Mouse (Mus musculus): ENCODE measurements around the gene Sec61b. TPM values are rescaled to one million over a fixed set of nuclear protein-coding genes. Genes with fewer than 3 reads are reported as not detected.
A peak's percentile ranks its signal among the peaks of the same experiment; 100 is the strongest.

Gene Sec61b
- polyA plus RNA-seq (2012; ENCODE audit: insufficient read depth, insufficient read length, missing spikeins) = 116 and 152 TPM in 2 replicates

DNA sequence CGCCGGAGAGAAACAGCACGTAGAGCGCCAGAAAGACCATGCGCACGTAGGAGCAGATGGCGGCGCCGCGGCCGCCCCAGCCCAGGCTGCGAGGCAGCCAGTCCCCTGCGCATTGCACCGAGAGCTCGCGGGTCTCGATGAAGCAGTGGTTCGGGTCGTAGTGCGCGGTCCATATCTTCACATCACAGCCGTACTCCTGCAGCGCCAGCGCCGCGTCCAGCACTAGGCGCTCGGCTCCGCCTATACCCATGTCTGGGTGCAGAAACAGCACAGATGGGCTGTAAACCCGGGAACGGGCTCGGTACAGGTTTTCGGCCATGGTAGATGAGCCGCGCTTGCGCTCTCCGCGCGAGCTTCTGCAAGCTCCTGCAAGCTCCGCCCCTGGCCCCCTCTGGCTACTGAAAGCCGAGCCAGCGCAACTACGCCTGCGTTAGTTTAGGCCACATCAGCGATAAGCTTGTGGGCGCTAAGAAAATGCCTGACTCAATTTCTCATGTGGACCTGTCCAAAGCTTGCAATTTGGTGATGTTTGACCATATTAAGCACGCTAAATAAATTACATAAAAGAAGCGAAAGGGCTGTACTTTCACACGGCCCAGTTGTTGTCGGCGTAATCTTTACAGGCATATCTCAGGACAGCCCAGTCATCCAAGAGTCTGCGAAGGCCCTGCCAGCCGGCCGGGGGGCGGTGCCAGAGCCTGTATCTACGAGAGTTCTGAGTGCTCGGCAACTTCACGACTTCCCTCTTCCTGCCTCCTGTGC lies at the start of gene Sec61b, which contains the start of gene Alg2:
Gene Sec61b (plus strand): TSS at position 691 of the 762 bp plus-strand sequence.
Gene Alg2 (minus strand): TSS at position 366 of the 762 bp plus-strand sequence.
- peak within 1 kb of the TSS; percentile 81 for H3K4me3 ChIP-seq (ENCODE audit: insufficient read depth, low read depth, low read length)
- H3K27ac ChIP-seq (replicated peaks; ENCODE audit: low read depth, low read length) = peak within 1 kb of the TSS; percentile 95
- H3K4me1 ChIP-seq (ENCODE audit: control insufficient read depth, insufficient read depth, insufficient read length, low read length) = peaks cover 3% of the 10 kb centered on the region; the same call in 1 of the 2 replicates

DNA sequence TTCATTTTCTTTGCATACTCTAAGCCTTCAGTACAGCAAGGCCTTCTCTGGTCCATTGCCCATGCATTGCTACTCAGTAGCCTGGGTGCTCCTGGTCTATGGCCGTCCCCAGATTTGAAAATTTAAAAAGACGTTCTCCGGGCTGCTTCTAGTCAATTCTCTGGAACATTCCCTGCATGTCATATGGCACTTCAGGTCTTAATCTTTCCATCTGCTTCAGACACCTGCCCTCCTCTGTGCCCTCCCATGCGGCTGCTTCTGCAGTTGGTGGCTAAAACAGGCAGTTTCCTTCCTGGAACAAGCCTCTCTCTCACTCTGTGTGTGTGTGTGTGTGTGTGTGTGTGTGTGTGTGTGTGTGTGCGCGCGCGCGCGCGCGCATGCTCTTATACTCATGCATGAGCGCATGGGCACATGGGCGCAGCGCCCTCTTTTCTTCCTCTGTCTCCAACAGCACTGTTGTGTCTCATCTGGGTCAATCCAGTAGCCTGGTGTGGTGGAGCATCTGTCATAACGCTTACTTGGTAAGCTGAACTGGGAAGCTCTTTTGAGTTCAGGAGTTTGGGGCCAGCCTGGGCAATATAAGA lies 49.1 kb upstream of the Sec61b start:
- Histone ChIP-seq H3K4me3 (ENCODE audit: insufficient read depth, low read depth, low read length) (no peak overlapping the region), H3K27ac (replicated peaks; ENCODE audit: low read depth, low read length) (no peak overlapping the region), H3K4me1 (ENCODE audit: control insufficient read depth, insufficient read depth, insufficient read length, low read length) (no peaks in the 10 kb centered on the region)

DNA sequence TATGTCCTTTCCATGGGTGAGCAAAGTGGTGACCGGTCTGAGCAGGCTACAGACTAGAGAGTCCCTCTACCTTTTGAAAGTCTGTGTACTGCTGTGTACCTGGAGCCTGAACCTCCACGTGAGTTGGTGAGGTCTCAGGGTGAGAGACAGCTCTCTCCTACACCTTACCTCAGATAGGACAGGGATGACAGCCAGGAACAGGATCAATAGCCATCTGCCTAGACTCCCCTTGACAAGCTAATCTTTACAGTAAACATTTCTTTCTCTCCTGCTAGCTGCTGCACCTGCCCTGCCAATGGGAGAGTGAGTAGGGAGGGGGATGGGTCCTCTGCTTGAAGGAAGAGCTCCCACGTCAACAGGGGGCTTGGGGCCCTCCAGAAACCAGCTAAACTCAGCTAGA lies 46.9 kb upstream of the Sec61b start:
- Histone ChIP-seq H3K4me3 (ENCODE audit: insufficient read depth, low read depth, low read length) (no peak overlapping the region), H3K27ac (replicated peaks; ENCODE audit: low read depth, low read length) (no peak overlapping the region), H3K4me1 (ENCODE audit: control insufficient read depth, insufficient read depth, insufficient read length, low read length) (no peaks in the 10 kb centered on the region)

DNA sequence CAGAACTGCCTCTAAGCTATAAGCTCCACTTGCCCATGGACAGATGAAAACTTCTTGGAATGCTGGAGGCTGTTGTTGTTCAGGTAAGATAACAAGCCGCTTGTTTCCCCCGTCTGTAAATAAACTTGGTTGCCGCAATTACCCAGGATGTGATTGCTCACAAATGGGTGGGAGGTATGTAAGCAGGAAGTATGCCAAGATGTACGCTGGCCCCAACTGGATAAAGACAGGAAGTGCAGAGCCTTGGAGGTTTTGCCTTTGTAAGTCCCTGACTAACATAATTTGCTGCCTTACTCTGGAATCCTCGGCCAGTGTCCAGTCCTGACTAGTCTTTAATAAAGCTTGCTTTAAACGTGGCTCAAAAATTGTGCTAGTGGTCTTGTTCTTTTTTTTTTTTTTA lies 43.9 kb upstream of the Sec61b start:
- H3K4me3 ChIP-seq (ENCODE audit: insufficient read depth, low read depth, low read length) = no peak overlapping the region
- H3K4me1 ChIP-seq (ENCODE audit: control insufficient read depth, insufficient read depth, insufficient read length, low read length) = no peaks in the 10 kb centered on the region
- H3K27ac ChIP-seq (replicated peaks; ENCODE audit: low read depth, low read length) = no peak overlapping the region

DNA sequence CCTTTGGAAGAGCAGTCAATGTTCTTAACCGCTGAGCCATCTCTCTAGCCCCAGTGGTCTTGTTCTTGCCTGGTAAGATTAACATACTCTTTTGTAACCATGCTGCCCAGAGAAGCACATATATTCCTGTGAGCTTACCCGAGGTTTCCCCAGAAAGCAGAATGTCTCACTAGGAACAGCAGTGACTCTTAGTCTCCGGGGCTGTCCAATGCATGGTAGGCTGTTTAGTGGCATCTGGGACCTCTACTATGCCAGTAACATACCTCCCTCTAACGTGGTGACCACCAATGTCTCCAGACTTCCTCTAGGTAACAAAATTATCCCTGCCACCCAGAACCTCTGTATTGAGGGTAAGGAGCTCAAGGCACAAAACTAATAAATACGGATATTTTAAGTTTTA lies 43.4 kb upstream of the Sec61b start:
- H3K4me3 ChIP-seq (ENCODE audit: insufficient read depth, low read depth, low read length) = no peak overlapping the region
- no peak overlapping the region for H3K27ac ChIP-seq (replicated peaks; ENCODE audit: low read depth, low read length)
- H3K4me1 ChIP-seq (ENCODE audit: control insufficient read depth, insufficient read depth, insufficient read length, low read length) = no peaks in the 10 kb centered on the region

DNA sequence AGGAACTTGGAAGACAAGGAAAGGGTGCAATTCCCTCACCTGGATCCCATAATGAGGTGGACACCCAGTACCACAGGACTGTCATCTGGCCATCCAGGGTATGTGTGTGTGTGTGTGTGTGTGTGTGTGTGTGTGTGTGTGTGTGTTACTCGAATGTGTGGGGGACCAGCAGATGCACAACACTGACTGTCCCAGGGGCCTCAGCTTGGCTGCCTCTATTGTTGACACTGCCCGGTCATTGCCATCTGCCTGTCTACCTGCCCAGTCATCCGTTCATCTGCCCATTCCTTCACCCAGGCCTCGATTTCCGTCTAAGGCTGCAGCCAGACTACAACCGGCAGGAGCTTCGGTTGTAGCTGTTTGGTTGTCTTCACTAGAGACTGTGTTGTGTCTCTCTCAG lies 41.7 kb upstream of the Sec61b start:
- H3K4me3 ChIP-seq (ENCODE audit: insufficient read depth, low read depth, low read length) = no peak overlapping the region
- H3K4me1 ChIP-seq (ENCODE audit: control insufficient read depth, insufficient read depth, insufficient read length, low read length) = no peaks in the 10 kb centered on the region
- no peak overlapping the region for H3K27ac ChIP-seq (replicated peaks; ENCODE audit: low read depth, low read length)

DNA sequence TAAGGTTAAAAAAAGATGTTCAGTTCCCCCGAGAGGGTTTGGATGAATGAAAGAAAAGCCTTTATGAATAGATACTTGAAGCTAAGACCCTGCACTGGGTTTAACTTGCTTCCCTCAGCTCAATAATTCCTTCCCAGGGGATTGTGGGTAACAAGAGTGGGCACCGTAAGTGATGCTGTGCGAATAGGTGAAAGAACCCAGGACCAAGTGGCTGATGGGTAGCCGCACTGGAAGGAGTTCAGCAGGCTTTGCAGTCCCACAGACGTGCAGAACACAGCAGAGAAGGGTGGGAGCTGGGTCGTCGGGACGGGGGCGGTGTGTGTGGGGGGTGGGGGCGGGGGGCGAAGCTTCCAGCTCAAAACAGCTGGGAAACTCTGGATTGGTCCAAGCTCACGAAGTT lies 39.3 kb upstream of the Sec61b start:
- Histone ChIP-seq H3K4me3 (ENCODE audit: insufficient read depth, low read depth, low read length) (no peak overlapping the region), H3K4me1 (ENCODE audit: control insufficient read depth, insufficient read depth, insufficient read length, low read length) (no peaks in the 10 kb centered on the region), H3K27ac (replicated peaks; ENCODE audit: low read depth, low read length) (no peak overlapping the region)

DNA sequence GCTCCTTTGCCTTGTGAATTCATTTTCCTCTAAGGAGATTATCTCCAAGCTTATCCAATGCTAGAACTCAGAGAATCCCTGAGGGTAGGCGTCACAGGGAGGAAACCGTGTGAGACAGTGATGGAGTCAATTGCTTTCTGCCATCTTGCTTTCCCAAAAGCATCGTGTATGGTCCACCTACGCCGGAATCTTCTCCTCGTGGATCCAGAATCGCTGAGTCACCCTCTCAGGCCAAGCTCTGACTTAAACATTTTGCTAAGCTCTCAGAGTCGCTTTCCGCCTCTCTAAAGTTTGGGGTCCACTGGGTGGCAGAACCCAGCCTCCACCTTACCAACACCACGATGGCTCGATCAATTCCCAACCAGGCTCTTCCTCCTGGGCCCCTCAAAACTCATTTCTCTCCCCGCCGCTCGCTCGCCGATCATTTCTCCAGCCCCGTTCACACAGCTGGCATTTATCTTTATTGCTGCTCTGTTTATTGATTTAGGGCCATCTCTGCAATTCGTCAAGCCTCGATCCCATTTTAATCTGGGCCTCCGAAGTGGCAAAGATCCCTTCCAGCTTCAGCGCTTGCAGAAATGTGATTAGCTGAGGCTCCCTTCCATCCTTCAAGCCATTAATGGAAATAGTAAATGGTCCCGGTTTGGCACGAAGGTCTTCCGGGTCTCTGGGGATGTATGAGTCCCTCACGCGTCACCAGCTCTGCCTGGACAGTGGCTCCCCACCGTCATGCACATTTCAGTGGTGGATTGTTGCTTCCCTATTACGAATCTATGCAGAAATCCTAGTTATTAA lies 38.7 kb upstream of the Sec61b start:
- Histone ChIP-seq H3K27ac (replicated peaks; ENCODE audit: low read depth, low read length) (no peak overlapping the region), H3K4me3 (ENCODE audit: insufficient read depth, low read depth, low read length) (no peak overlapping the region), H3K4me1 (ENCODE audit: control insufficient read depth, insufficient read depth, insufficient read length, low read length) (no peaks in the 10 kb centered on the region)

DNA sequence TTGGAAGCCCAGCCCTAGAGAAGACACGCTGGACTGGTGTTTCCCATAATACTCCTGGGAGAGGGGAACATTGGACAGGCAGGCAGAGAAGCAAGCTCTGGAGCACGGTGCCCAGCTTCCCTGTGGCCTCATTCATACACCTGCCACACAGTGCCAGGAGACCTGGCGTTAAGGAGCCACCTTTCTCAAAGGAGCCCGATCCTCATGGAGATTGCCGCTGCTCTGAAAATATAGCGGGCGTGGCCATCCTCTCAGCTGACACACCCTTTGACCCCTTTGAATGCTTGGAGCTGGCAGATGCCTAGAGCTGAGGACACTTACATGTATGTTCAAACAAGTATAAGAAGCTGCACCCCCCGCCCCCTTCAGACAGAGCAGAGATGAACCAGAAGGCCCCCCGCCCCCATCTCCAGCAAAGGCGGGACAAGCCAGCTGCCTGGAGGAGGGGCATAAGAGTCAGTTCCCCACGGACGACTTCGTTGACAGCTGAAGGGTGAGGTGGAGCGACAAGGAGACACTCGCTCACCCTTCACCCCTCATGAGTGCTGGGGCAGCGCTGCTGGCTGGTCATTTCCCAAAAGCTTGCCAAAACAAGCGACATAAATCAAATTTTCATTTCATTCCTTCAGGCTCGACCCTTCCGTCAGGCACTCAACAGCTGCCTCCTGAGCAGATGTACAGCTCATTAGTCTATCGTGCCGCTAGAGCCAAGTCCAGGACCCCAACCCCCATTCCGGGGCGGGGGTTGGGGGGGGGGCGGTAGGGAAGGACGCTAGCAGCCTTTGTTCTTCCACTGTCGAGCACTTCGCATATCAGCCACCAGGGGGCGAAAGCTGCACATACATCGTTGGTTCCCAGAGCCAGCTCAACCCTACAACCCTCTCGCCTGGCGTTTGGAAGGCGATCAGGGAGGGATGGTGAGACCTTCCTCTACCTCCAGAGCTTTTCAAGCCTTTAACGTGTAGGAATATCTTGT lies 36.8 kb upstream of the Sec61b start:
- H3K27ac ChIP-seq (replicated peaks; ENCODE audit: low read depth, low read length) = no peak overlapping the region
- H3K4me1 ChIP-seq (ENCODE audit: control insufficient read depth, insufficient read depth, insufficient read length, low read length) = no peaks in the 10 kb centered on the region

DNA sequence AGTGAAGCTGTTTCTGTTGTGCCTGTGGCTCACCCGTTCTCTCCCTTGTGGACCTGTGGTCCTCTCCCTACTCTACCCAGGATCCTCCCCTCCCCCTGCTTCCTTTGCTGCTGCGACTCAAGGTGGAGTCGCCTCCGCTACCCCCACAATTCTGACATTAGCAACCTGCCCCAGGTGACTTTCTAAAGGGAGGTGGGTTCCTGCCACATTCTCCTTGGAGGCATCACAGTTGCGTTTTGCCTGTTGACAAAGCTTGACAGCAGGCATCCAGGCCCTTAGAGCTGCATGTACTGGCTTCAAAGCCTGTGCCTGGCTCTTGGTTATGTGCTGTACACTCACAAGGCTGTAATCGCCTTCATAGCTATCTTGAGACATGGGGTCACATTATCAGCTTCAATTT lies 35.5 kb upstream of the Sec61b start:
- no peaks in the 10 kb centered on the region for H3K4me1 ChIP-seq (ENCODE audit: control insufficient read depth, insufficient read depth, insufficient read length, low read length)
- no peak overlapping the region for H3K27ac ChIP-seq (replicated peaks; ENCODE audit: low read depth, low read length)
- no peak overlapping the region for H3K4me3 ChIP-seq (ENCODE audit: insufficient read depth, low read depth, low read length)

More for the DNA sequence above, 36.8 kb upstream of the Sec61b start:
- H3K4me3 ChIP-seq (ENCODE audit: insufficient read depth, low read depth, low read length) = peak overlapping the region; percentile 67

DNA sequence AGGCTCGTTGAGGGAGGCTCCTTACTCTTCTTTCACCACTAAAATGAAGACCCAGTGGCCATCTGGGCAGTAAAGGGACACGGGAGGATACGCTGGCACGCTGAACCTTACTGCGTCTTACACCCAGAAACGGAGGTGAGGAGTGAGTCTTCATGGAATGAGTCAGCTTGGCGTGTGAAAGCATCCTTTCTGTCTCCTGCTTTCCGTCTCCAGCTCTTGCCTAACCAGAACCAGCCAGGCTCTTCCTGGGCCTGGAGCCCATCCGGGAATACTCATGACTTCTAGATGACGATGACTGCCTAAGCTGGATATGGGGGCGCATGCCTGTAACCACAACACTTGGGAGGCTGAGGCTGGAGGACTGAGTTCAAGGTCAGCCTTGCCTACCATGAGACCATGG lies 33.5 kb upstream of the Sec61b start:
- Histone ChIP-seq H3K4me3 (ENCODE audit: insufficient read depth, low read depth, low read length) (no peak overlapping the region), H3K4me1 (ENCODE audit: control insufficient read depth, insufficient read depth, insufficient read length, low read length) (no peaks in the 10 kb centered on the region), H3K27ac (replicated peaks; ENCODE audit: low read depth, low read length) (no peak overlapping the region)

DNA sequence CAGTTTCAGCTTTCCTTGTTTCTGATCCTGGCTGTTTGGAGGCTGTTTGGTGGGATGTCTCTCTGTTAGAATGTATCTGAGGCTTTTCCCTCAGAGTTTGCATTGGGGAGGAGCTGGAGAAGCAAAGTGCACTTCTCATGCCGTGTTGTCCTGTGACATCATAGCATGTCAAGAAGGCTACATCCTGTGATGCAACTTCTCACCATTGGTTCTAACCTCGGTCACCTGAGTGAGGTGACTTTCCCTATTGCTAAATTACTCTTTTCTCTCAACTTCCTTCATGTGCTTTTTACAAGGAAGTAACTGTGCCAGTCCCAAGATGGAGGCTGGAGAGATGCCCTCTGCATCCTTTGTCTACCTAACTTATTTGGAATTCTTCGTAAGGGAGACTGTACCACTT lies 25.9 kb upstream of the Sec61b start:
- Histone ChIP-seq H3K4me1 (ENCODE audit: control insufficient read depth, insufficient read depth, insufficient read length, low read length) (no peaks in the 10 kb centered on the region), H3K4me3 (ENCODE audit: insufficient read depth, low read depth, low read length) (no peak overlapping the region), H3K27ac (replicated peaks; ENCODE audit: low read depth, low read length) (no peak overlapping the region)

DNA sequence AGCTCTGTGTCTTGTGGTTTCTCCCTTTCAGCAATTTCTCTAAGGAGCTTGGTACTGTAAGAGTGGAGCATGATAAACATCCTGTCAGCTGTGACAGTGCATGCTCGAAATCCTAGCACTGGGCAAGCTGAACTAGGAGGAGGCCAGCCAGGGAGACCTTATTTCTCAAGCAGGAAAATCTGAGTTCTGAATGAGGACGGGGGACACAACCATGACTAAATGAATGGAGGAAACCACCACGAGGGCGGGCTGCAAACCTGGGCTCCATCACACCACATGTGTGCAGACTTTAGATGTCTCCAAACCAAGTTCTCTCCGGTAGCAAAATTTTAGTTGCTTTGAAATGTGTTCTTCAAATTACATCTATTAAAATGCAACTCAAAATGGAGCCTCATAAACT lies 25.3 kb upstream of the Sec61b start:
- H3K4me1 ChIP-seq (ENCODE audit: control insufficient read depth, insufficient read depth, insufficient read length, low read length) = no peaks in the 10 kb centered on the region
- no peak overlapping the region for H3K4me3 ChIP-seq (ENCODE audit: insufficient read depth, low read depth, low read length)
- H3K27ac ChIP-seq (replicated peaks; ENCODE audit: low read depth, low read length) = no peak overlapping the region

DNA sequence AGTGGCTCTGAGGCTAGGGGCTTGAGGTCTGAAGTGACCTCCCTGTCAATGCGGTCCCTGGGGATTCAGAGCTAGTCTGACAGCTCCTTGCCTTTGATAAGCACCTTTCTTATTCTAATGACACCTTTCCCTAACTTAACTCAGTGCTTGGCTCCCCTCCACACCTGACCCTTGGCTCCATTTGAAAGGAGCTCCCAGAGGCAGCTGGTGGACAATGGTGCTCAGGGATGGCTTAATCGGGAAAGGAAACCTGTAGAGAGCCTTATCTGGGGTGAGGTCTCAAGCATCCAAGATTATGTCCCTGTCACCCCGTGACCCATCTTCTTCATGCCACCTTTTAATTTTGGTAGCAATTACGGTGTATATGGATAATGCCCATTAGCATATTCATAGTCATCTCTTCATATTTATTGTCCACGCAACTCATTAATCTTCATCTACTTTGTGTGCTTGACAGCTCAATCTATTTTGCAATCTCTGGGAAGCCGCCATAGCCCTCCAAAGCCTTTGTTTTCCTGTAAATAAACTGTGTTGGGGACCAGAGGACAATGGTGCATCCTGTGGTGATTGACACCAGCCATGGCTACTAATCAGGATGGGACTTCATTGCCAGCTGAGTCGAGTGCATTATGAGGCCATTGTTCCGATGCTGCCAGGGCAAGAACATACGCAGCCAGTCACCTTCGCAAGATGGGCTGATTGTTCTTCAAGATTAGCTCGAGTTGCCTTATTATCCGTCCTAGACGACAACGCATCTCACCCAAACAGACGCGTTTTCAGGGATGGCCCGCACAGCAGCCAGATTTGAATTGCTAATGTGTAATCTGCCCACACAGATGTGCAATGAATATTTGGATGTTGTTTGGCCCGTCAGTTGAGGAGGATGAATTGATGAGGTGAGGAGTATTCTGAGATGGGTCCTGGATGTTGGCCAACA lies 24.6 kb upstream of the Sec61b start:
- Histone ChIP-seq H3K4me1 (ENCODE audit: control insufficient read depth, insufficient read depth, insufficient read length, low read length) (no peaks in the 10 kb centered on the region), H3K27ac (replicated peaks; ENCODE audit: low read depth, low read length) (no peak overlapping the region), H3K4me3 (ENCODE audit: insufficient read depth, low read depth, low read length) (no peak overlapping the region)
